Mouse (Mus musculus): ENCODE measurements around the gene Fbxw8.

DNA sequence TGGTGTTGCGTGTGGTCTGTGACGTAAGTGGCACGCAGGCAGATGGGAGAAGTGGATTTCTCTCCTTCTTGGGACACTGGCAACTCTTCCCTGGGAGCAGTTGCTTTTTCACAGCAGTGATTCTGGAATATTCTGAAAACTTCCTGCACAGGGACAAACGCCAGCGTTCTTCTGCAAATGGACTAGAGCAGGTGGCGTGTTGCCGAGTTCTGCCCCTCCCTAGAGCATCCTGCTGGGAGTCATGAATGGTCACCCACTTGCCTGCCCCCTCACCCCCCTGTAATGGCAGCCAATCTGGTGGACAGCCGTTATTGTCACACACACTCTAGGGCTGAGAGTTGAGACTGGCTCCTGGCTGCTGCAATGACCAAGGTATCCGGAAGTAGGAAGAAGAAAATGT lies 95.6 kb downstream of the Fbxw8 start:
- TF ChIP-seq EP300 (optimal IDR thresholded peaks at IDR 0.05) (no peak), CTCF (IDR thresholded peaks at IDR 0.05; ENCODE audit: low read depth) (no peak)

Data from stomach, postnatal 0 days (tissue).